Mouse (Mus musculus) left cerebral cortex, postnatal 25 days (tissue): ENCODE data around the gene Mafb. TPM values are rescaled to one million over a fixed set of nuclear protein-coding genes. Genes with fewer than 3 reads are reported as not detected.

Experiments used
- DNase-seq, 2 experiments: peaks; one replicate each; pipeline ENCODE4 v3.0.0; 2022; ENCODE audit warnings: low spot score in 2 of 2, mixed read lengths in 1 of 2
- intact Hi-C: fragments of 180-260 bp; cut with DNase I; formaldehyde crosslinking; loops from one replicate; pipeline ENCODE4 v1.15.1; 2025
- total RNA-seq, 2 experiments: library from RNA; stranded (reverse); gene quantifications; 2 replicates each; pipeline ENCODE4 v1.2.3; 2021

Gene Mafb
- total RNA-seq = 10 to 100 TPM; 19.1 to 19.4 TPM

DNA sequence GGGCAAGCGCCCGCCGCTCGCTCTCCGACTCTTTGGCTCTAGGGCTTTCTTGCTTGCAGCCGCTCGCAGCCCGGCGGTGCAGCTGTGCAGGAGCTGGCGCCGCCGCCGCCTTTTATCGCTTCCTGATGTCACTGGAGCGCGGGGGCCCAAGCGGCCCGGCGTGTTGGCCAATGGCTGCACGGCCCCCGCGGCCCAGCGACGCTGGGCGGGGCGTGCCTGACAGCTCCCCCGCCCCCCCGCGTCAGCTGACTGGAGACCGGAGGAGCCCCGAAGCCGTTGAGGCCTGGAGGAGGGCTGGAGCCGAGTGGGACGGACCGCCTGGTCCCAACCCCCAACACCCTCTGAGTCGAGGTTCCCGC, at the start of gene Mafb:
Gene Mafb, minus strand, starts transcription at position 86 of the 359 bp plus-strand sequence.
- intact Hi-C loops = loop anchor here (5.0 to 10.0 kb wide), 6 partner anchors 130 to 1752 kb away; partner anchors contain the start of gene Slc32a1
- DNase-seq = peak; percentile 89 to 93

GRCm38 (mm10) chr2:160415161-160415560, 48.3 kb upstream of the Mafb start:
- DNase-seq = no peak
- intact Hi-C loops = no loop called here

DNA sequence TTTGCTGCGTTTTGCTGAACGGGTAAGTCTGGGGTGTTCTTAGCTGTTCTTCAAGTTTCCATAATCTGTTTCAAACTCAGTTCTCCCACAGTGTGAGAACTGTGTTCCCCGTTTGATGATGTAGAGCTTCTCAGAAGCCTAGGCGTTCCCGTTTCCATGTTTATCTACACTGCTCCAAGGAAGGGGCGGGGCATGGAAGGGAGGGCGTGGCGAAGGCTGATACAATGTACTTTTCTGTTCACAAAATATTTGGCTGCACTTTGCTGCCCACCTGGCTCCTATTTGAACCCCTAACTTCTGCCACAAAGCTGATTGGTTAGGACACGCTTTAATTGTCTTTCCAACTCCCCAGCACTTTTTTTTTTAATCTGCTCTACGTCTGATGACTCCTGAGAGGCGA, 47.9 kb upstream of the Mafb start:
- no peak for DNase-seq
- intact Hi-C loops = no loop called here

DNA sequence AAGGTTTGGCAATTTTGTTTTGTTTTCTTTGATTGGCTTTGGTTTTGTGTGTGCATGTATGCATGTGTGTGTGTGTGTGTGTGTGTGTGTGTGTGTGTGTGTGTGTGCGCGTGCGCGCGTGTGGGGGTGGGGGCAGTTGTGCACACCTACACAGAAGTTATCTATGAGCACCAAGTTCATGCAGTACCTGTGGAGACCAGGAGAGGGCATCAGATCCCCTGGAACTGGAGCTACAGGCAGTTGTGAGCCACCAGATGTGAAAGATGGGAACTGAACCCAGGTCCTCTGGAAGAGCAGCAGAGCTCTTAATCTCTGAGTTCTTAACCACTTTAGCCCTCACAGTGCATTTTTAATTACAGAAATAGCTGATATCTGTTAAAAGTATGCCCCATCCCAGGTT, 47.1 kb upstream of the Mafb start:
- intact Hi-C loops = no loop called here
- no peak for DNase-seq

- DNase-seq = no peak
- intact Hi-C loops = no loop called here
These were observed 46.2 kb upstream of the Mafb start for GRCm38 (mm10) chr2:160413055-160413454.

- no peak for DNase-seq
- intact Hi-C loops = no loop called here
These were observed 44.6 kb upstream of the Mafb start for GRCm38 (mm10) chr2:160411431-160411830.

- no peak for DNase-seq
These were observed 40.9 kb upstream of the Mafb start for GRCm38 (mm10) chr2:160407720-160408119.

DNA sequence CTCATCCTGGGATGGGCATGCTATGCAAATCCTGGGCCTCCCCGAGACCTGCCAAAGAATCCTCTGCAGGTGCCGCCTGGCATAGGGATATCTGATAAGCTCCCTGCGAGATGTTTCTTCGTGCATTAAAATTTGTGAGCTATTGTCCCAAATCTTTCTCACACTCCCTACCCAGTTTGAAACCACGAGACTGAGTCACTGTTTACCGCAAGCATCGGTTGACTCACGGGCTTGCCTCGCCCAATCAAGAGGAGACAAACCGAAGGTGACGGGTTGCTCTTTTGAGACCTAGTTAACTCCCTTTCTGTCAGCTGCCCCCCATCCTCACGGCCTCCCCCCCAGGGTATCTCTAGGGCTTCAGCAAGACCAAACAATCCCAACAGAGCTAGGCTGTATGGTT, 30.9 kb upstream of the Mafb start:
- intact Hi-C loops = no loop called here
- DNase-seq = no peak

More at GRCm38 (mm10) chr2:160407720-160408119, 40.9 kb upstream of the Mafb start:
- intact Hi-C loops = loop anchor here (5.0 kb wide), 2 partner anchors 120 to 170 kb away; no protein-coding TSS in a partner anchor

- intact Hi-C loops = no loop called here
These were observed 27.9 kb upstream of the Mafb start for GRCm38 (mm10) chr2:160394735-160395134.

DNA sequence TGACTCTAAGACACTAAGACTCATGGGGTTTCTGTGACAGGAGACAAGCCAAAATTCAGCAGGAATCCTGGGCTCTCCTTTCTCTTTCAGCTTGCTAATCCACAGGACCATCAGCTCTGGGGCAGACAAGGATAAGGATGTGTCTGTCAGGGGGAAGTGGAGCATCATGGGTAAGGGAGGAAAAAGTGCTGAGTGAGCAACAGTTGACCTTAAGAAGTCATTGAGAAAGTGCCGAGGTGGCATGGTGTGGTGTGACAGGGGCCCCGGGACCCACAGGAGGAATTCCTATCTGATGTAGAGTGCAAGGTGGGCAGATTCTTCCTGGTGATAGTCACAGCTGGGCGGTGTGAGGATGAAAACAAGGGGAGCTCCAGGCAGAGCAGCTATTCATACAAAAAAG, 25.8 kb upstream of the Mafb start:
- intact Hi-C loops = no loop called here

More at GRCm38 (mm10) chr2:160394735-160395134, 27.9 kb upstream of the Mafb start:
- DNase-seq = no peak

GRCm38 (mm10) chr2:160388596-160388995, 21.7 kb upstream of the Mafb start:
- no peak for DNase-seq
- intact Hi-C loops = no loop called here

More for the DNA sequence above, 25.8 kb upstream of the Mafb start:
- DNase-seq = no peak

DNA sequence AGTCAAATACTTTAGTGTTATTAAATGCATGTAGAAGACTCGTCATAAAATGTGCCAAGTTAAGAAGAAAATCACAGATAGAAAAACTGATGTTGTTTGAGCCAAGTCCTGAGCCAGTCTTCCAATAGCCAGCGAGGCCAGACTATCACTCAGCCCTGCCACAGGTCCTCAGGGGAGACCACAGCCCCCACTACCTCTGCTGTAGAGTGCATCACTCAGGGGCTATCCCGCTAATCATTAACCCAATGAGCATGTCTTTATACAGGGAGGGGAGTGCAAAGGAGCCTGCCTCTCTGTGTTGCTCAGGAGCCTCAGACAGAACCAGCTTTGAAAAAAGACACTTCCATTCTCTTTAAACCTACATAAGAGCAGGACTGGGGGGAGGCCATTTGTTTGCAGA, 16.6 kb upstream of the Mafb start:
- intact Hi-C loops = no loop called here
- no peak for DNase-seq

DNA sequence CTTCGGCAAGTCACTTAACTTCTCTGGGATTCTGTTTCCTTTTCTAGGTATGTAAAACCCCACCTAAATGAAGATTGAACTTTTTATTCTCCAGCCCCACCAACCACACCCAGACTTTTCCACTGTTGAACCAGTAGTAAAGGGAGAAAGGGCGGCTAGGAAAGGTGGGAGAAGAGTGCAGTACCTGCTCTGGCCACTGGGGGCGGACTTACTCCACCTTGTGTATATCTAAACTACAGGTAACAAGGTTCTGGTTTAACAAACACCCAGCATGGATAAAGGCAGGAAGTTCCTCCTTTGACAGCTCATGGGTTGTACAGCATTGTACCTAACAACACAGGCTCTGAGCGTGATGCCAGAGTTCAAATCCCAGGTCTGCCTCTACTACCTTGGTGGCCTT, 11.4 kb upstream of the Mafb start:
- no peak for DNase-seq
- intact Hi-C loops = loop anchor here (2.0 kb wide), 1 partner anchor 201 kb away; no protein-coding TSS in a partner anchor

DNA sequence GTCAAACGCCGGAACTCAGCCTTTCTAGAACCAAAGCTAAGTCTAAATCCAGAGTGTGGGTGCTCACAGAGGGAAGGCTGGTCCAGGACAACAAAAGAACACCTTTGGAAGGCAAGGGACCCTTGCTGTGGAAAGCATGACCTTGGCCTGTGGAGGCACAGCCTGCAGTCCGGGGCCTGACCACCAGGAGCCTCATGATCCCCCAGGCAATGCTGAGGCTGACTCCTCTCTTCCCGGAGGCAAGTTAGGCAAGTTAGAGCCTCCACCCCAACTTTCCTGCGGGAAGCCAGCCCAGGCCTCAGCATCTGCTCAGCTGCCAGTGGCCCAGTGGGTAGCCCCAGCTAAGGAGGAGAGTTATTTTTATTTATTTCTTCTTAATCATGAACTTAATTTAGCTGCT, 9.4 kb upstream of the Mafb start:
- intact Hi-C loops = no loop called here
- DNase-seq = no peak

- no peak for DNase-seq
- intact Hi-C loops = loop anchor here (2.0 to 10.0 kb wide), 7 partner anchors 133 to 1755 kb away; partner anchors contain the start of gene Slc32a1
These were observed 3.0 kb upstream of the Mafb start for GRCm38 (mm10) chr2:160369653-160370420.

- no peak for DNase-seq
- intact Hi-C loops = loop anchor here (2.0 to 10.0 kb wide), 7 partner anchors 131 to 1754 kb away; partner anchors contain the start of gene Slc32a1
These were observed 1.8 kb upstream of the Mafb start for GRCm38 (mm10) chr2:160368422-160369357.

DNA sequence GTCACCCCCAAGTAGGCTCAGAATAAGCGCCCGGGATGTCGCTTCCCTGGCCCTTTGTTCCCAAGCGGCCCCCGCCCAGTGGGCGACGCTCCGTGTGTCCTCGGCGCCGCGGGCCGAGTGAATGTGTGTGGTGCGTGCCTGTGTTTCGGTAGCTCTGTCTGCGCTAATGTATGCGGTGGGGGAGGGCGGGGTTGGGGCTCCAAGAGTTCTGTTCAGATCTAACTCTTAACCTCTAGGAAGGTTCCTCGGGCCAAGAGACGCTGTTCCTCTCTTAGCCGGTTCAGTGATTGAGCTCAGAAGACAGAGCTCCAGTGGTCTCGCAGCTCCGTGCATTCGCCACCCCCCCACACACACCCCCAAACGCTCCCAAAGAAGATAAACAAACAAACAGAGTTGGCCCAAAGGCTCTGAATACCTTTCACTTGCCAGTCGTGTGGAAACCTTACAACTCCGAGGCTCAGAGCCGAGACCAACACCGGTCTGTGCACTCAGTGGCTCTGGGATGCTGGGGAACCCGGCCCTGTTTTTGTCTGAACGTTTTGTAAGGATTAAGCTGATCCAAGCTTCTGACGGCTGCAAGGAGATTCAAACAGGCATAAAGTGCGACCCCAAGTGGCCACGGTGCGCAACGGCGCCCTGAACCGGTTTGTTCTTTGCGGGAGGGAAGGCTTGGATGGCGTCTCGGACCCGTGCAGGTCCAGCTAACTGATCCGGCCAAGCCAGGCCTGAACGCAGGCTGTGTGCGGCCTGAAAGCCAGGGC, 763 bp upstream of the Mafb start:
- intact Hi-C loops = loop anchor here (2.0 to 10.0 kb wide), 7 partner anchors 130 to 1753 kb away; partner anchors contain the start of gene Slc32a1
- DNase-seq = peak; percentile 91 to 96

- intact Hi-C loops = loop anchor here (5.0 to 10.0 kb wide), 6 partner anchors 129 to 1752 kb away; partner anchors contain the start of gene Slc32a1
- DNase-seq = no peak
These were observed 520 bp downstream of the Mafb start for GRCm38 (mm10) chr2:160366111-160366979.
